Mouse (Mus musculus): ENCODE measurements at regions not wholly inside any gene's neighbourhood (a gene's known extent, or its start where the extent isn't known, plus 50 kb on each side); places are given as distances from the start of the nearest gene placed in this dataset.

- no peak for DNase-seq (ENCODE audit: low read depth, low spot score)
- WGBS: 74% methylated on average over 5 of the region's 5 CpGs
These were observed 163.2 kb upstream of the 4931429L15Rik start for GRCm38 (mm10) chr9:46482859-46483443.

GRCm38 (mm10) chr9:46482034-46482858, 162.5 kb upstream of the 4931429L15Rik start:
- DNase-seq (ENCODE audit: low read depth, low spot score): no peak
- 60% methylated on average over 12 of the region's 12 CpGs for WGBS

GRCm38 (mm10) chr9:46481491-46481890, 161.7 kb upstream of the 4931429L15Rik start:
- WGBS: 67% methylated on average over 7 of the region's 7 CpGs
- DNase-seq (ENCODE audit: low read depth, low spot score): no peak

GRCm38 (mm10) chr9:46480080-46480690, 160.4 kb upstream of the 4931429L15Rik start:
- no peak for DNase-seq (ENCODE audit: low read depth, low spot score)
- WGBS: 14% methylated on average over 13 of the region's 13 CpGs

- no peak for DNase-seq (ENCODE audit: low read depth, low spot score)
- 35% methylated on average over 2 of the region's 2 CpGs for WGBS
These were observed 158.8 kb upstream of the 4931429L15Rik start for GRCm38 (mm10) chr9:46478611-46479010.

- DNase-seq (ENCODE audit: low read depth, low spot score): no peak
- WGBS: 57% methylated on average over 5 of the region's 5 CpGs
These were observed 156.7 kb upstream of the 4931429L15Rik start for GRCm38 (mm10) chr9:46476516-46476915.

- 81% methylated on average over 10 of the region's 10 CpGs for WGBS
- DNase-seq (ENCODE audit: low read depth, low spot score): no peak
These were observed 153.9 kb upstream of the 4931429L15Rik start for GRCm38 (mm10) chr9:46473681-46474080.

- no peak for DNase-seq (ENCODE audit: low read depth, low spot score)
- WGBS: 70% methylated on average over 7 of the region's 7 CpGs
These were observed 149.7 kb upstream of the 4931429L15Rik start for GRCm38 (mm10) chr9:46469521-46469920.

- WGBS: 60% methylated on average over 2 of the region's 2 CpGs
- no peak for DNase-seq (ENCODE audit: low read depth, low spot score)
These were observed 148.5 kb upstream of the 4931429L15Rik start for GRCm38 (mm10) chr9:46468306-46468705.

GRCm38 (mm10) chr9:46467671-46468070, 147.9 kb upstream of the 4931429L15Rik start:
- DNase-seq (ENCODE audit: low read depth, low spot score): no peak
- WGBS: 61% methylated on average over 3 of the region's 3 CpGs

GRCm38 (mm10) chr9:46462681-46463080, 142.9 kb upstream of the 4931429L15Rik start:
- no peak for DNase-seq (ENCODE audit: low read depth, low spot score)
- WGBS: 83% methylated on average over 5 of the region's 5 CpGs

- WGBS: 72% methylated on average over 6 of the region's 6 CpGs
- no peak for DNase-seq (ENCODE audit: low read depth, low spot score)
These were observed 138.2 kb upstream of the 4931429L15Rik start for GRCm38 (mm10) chr9:46457945-46458344.

- 75% methylated on average over 7 of the region's 7 CpGs for WGBS
- DNase-seq (ENCODE audit: low read depth, low spot score): no peak
These were observed 135.2 kb upstream of the 4931429L15Rik start for GRCm38 (mm10) chr9:46454807-46455610.

GRCm38 (mm10) chr9:46443191-46444095, 123.7 kb upstream of the 4931429L15Rik start:
- 4% methylated on average over 53 of the region's 53 CpGs for WGBS
- DNase-seq (ENCODE audit: low read depth, low spot score): no peak

- DNase-seq (ENCODE audit: low read depth, low spot score): no peak
- 3% methylated on average over 19 of the region's 19 CpGs for WGBS
These were observed 123.0 kb upstream of the 4931429L15Rik start for GRCm38 (mm10) chr9:46442739-46443181.

GRCm38 (mm10) chr9:46440226-46440625, 120.4 kb upstream of the 4931429L15Rik start:
- 83% methylated on average over 5 of the region's 5 CpGs for WGBS
- DNase-seq (ENCODE audit: low read depth, low spot score): no peak

GRCm38 (mm10) chr9:46434700-46435099, 114.9 kb upstream of the 4931429L15Rik start:
- 89% methylated on average over 3 of the region's 3 CpGs for WGBS
- DNase-seq (ENCODE audit: low read depth, low spot score): no peak

GRCm38 (mm10) chr9:46433716-46434115, 113.9 kb upstream of the 4931429L15Rik start:
- DNase-seq (ENCODE audit: low read depth, low spot score): no peak
- WGBS: 85% methylated on average over 5 of the region's 5 CpGs

GRCm38 (mm10) chr9:46431053-46431452, 111.3 kb upstream of the 4931429L15Rik start:
- DNase-seq (ENCODE audit: low read depth, low spot score): no peak
- WGBS: 38% methylated on average over 13 of the region's 13 CpGs

Measured in large intestine, adult 2 months (tissue).